Mouse (Mus musculus): Measurements from ENCODE around the gene Arhgap29. TPM values are rescaled to one million over a fixed set of nuclear protein-coding genes. Genes with fewer than 3 reads are reported as not detected.

Arhgap29 gene
- polyA plus RNA-seq, 1 experiment from 2014 or later: 49.4 TPM

GRCm38 (mm10) chr3:121917658-121918057 is 34.7 kb upstream of the Arhgap29 start:
- Histone ChIP-seq H3K9ac (replicated peaks) (no peak overlapping the region), H3K9me3 (no peaks in the 10 kb centered on the region), H3K4me1 (replicated peaks) (no peaks in the 10 kb centered on the region), H3K27ac (no peak overlapping the region), H3K27me3 (no peaks in the 10 kb centered on the region), H3K36me3 (no peaks in the 10 kb centered on the region), H3K4me2 (no peak overlapping the region), H3K4me3 (replicated peaks) (no peak overlapping the region)
- WGBS: 80% methylated on average over 7 of the region's 7 CpGs
- no peak for ATAC-seq (ENCODE audit: insufficient number of reproducible peaks, insufficient read depth, low FRiP score, low TSS enrichment, low read depth)

- H3K27me3 ChIP-seq: no peaks in the 10 kb centered on the region
- WGBS: 80% methylated on average over 5 of the region's 5 CpGs
- no peak for ATAC-seq (ENCODE audit: insufficient number of reproducible peaks, insufficient read depth, low FRiP score, low TSS enrichment, low read depth)
Observed at GRCm38 (mm10) chr3:121919961-121920360, 32.4 kb upstream of the Arhgap29 start.

GRCm38 (mm10) chr3:121920769-121921168 is 31.6 kb upstream of the Arhgap29 start:
- H3K27ac ChIP-seq: no peak overlapping the region
- H3K36me3 ChIP-seq: no peaks in the 10 kb centered on the region
- 81% methylated on average over 3 of the region's 3 CpGs for WGBS
- H3K4me1 ChIP-seq (replicated peaks): 0 out of 2 replicates have a peak, but pooled peaks cover 2% of the 10 kb centered on the region
- no peaks in the 10 kb centered on the region for H3K27me3 ChIP-seq
- H3K4me3 ChIP-seq (replicated peaks): no peak overlapping the region
- no peak overlapping the region for H3K4me2 ChIP-seq
- ATAC-seq (ENCODE audit: insufficient number of reproducible peaks, insufficient read depth, low FRiP score, low TSS enrichment, low read depth): no peak
- no peaks in the 10 kb centered on the region for H3K9me3 ChIP-seq
- no peak overlapping the region for H3K9ac ChIP-seq (replicated peaks)

More at GRCm38 (mm10) chr3:121919961-121920360, 32.4 kb upstream of the Arhgap29 start:
- Histone ChIP-seq H3K9ac (replicated peaks) (no peak overlapping the region), H3K9me3 (no peaks in the 10 kb centered on the region), H3K27ac (no peak overlapping the region), H3K36me3 (no peaks in the 10 kb centered on the region), H3K4me2 (no peak overlapping the region), H3K4me1 (replicated peaks) (no peaks in the 10 kb centered on the region), H3K4me3 (replicated peaks) (no peak overlapping the region)

GRCm38 (mm10) chr3:121924768-121925486 is 27.4 kb upstream of the Arhgap29 start:
- Histone ChIP-seq H3K4me1 (replicated peaks) (0 out of 2 replicates have a peak, but pooled peaks cover 2% of the 10 kb centered on the region), H3K4me2 (no peak overlapping the region), H3K27me3 (no peaks in the 10 kb centered on the region), H3K27ac (no peak overlapping the region), H3K9ac (replicated peaks) (no peak overlapping the region), H3K4me3 (replicated peaks) (no peak overlapping the region), H3K36me3 (no peaks in the 10 kb centered on the region), H3K9me3 (no peaks in the 10 kb centered on the region)
- ATAC-seq (ENCODE audit: insufficient number of reproducible peaks, insufficient read depth, low FRiP score, low TSS enrichment, low read depth): no peak
- 85% methylated on average over 11 of the region's 11 CpGs for WGBS

- Histone ChIP-seq H3K4me3 (replicated peaks) (no peak overlapping the region), H3K4me1 (replicated peaks) (0 out of 2 replicates have a peak, but pooled peaks cover 2% of the 10 kb centered on the region), H3K27ac (no peak overlapping the region), H3K36me3 (no peaks in the 10 kb centered on the region), H3K9ac (replicated peaks) (no peak overlapping the region), H3K9me3 (no peaks in the 10 kb centered on the region), H3K27me3 (no peaks in the 10 kb centered on the region), H3K4me2 (no peak overlapping the region)
- ATAC-seq (ENCODE audit: insufficient number of reproducible peaks, insufficient read depth, low FRiP score, low TSS enrichment, low read depth): no peak
- WGBS: 84% methylated on average over 3 of the region's 3 CpGs
Observed at GRCm38 (mm10) chr3:121927601-121928000, 24.7 kb upstream of the Arhgap29 start.

GRCm38 (mm10) chr3:121932815-121933214 is 19.5 kb upstream of the Arhgap29 start:
- H3K4me1 ChIP-seq (replicated peaks): no peaks in the 10 kb centered on the region
- no peak for ATAC-seq (ENCODE audit: insufficient number of reproducible peaks, insufficient read depth, low FRiP score, low TSS enrichment, low read depth)
- no peak overlapping the region for H3K4me2 ChIP-seq
- 91% methylated on average over 4 of the region's 4 CpGs for WGBS
- no peak overlapping the region for H3K9ac ChIP-seq (replicated peaks)
- no peaks in the 10 kb centered on the region for H3K27me3 ChIP-seq
- no peaks in the 10 kb centered on the region for H3K36me3 ChIP-seq
- no peaks in the 10 kb centered on the region for H3K9me3 ChIP-seq
- H3K4me3 ChIP-seq (replicated peaks): no peak overlapping the region
- no peak overlapping the region for H3K27ac ChIP-seq

- no peaks in the 10 kb centered on the region for H3K4me1 ChIP-seq (replicated peaks)
- H3K4me3 ChIP-seq (replicated peaks): no peak overlapping the region
- H3K9me3 ChIP-seq: no peaks in the 10 kb centered on the region
- H3K27ac ChIP-seq: no peak overlapping the region
- no peak overlapping the region for H3K9ac ChIP-seq (replicated peaks)
- no peaks in the 10 kb centered on the region for H3K36me3 ChIP-seq
- H3K27me3 ChIP-seq: no peaks in the 10 kb centered on the region
- H3K4me2 ChIP-seq: no peak overlapping the region
- WGBS: 78% methylated on average over 2 of the region's 2 CpGs
- no peak for ATAC-seq (ENCODE audit: insufficient number of reproducible peaks, insufficient read depth, low FRiP score, low TSS enrichment, low read depth)
Observed at GRCm38 (mm10) chr3:121936241-121936640, 16.1 kb upstream of the Arhgap29 start.

- H3K4me2 ChIP-seq: no peak overlapping the region
- no peak for ATAC-seq (ENCODE audit: insufficient number of reproducible peaks, insufficient read depth, low FRiP score, low TSS enrichment, low read depth)
- no peaks in the 10 kb centered on the region for H3K36me3 ChIP-seq
- no peak overlapping the region for H3K27ac ChIP-seq
- no peaks in the 10 kb centered on the region for H3K27me3 ChIP-seq
- H3K9me3 ChIP-seq: no peaks in the 10 kb centered on the region
- H3K4me3 ChIP-seq (replicated peaks): no peak overlapping the region
- H3K9ac ChIP-seq (replicated peaks): no peak overlapping the region
- WGBS: 93% methylated on average over 6 of the region's 6 CpGs
- no peaks in the 10 kb centered on the region for H3K4me1 ChIP-seq (replicated peaks)
Observed at GRCm38 (mm10) chr3:121937036-121937435, 15.3 kb upstream of the Arhgap29 start.

- no peak for ATAC-seq (ENCODE audit: insufficient number of reproducible peaks, insufficient read depth, low FRiP score, low TSS enrichment, low read depth)
- Histone ChIP-seq H3K36me3 (no peaks in the 10 kb centered on the region), H3K27ac (no peak overlapping the region), H3K27me3 (no peaks in the 10 kb centered on the region), H3K9me3 (no peaks in the 10 kb centered on the region), H3K4me1 (replicated peaks) (no peaks in the 10 kb centered on the region), H3K9ac (replicated peaks) (no peak overlapping the region), H3K4me3 (replicated peaks) (no peak overlapping the region), H3K4me2 (no peak overlapping the region)
- 70% methylated on average over 1 of the region's 1 CpGs for WGBS
Observed at GRCm38 (mm10) chr3:121939658-121940057, 12.7 kb upstream of the Arhgap29 start.

- H3K9ac ChIP-seq (replicated peaks): no peak overlapping the region
- H3K9me3 ChIP-seq: no peaks in the 10 kb centered on the region
- 78% methylated on average over 8 of the region's 8 CpGs for WGBS
- H3K27me3 ChIP-seq: no peaks in the 10 kb centered on the region
- no peaks in the 10 kb centered on the region for H3K4me1 ChIP-seq (replicated peaks)
- no peak overlapping the region for H3K4me2 ChIP-seq
- ATAC-seq (ENCODE audit: insufficient number of reproducible peaks, insufficient read depth, low FRiP score, low TSS enrichment, low read depth): no peak
- no peaks in the 10 kb centered on the region for H3K36me3 ChIP-seq
- H3K4me3 ChIP-seq (replicated peaks): no peak overlapping the region
- H3K27ac ChIP-seq: no peak overlapping the region
Observed at GRCm38 (mm10) chr3:121940094-121940889, 12.0 kb upstream of the Arhgap29 start.

- H3K9ac ChIP-seq (replicated peaks): no peak overlapping the region
- no peak overlapping the region for H3K4me2 ChIP-seq
- H3K27ac ChIP-seq: no peak overlapping the region
- H3K9me3 ChIP-seq: no peaks in the 10 kb centered on the region
- no peak overlapping the region for H3K4me3 ChIP-seq (replicated peaks)
- 85% methylated on average over 11 of the region's 11 CpGs for WGBS
- H3K36me3 ChIP-seq: no peaks in the 10 kb centered on the region
- no peaks in the 10 kb centered on the region for H3K27me3 ChIP-seq
- H3K4me1 ChIP-seq (replicated peaks): no peaks in the 10 kb centered on the region
- ATAC-seq (ENCODE audit: insufficient number of reproducible peaks, insufficient read depth, low FRiP score, low TSS enrichment, low read depth): no peak
Observed at GRCm38 (mm10) chr3:121941204-121941745, 11.1 kb upstream of the Arhgap29 start.
